Mouse (Mus musculus) heart, embryonic 16.5 days (tissue): ENCODE results near the gene Mrtfa. TPM values are rescaled to one million over a fixed set of nuclear protein-coding genes. Genes with fewer than 3 reads are reported as not detected.

Source experiments
- ATAC-seq: fragments of 200-750 bp; cut with Nextera tagmentation; replicated peaks from 2 replicates; pipeline ENCODE4 v1.8.0; 2017; ENCODE audit warnings: moderate number of reproducible peaks; ENCODE audit not compliant: insufficient read depth, low FRiP score; ENCODE audit errors: extremely low read depth
- H3K27ac ChIP-seq: fragments of 300-500 bp; sonication (generic); 2 replicates; pipeline ENCODE4 v1.5.1; 2014; ENCODE audit warnings: mild to moderate bottlenecking, low read length, control low read depth, moderate library complexity
- H3K27me3 ChIP-seq: fragments of 300-500 bp; sonication (generic); 2 replicates; pipeline ENCODE4 v1.6.1; 2014; ENCODE audit warnings: low read length, mixed read lengths; ENCODE audit not compliant: control insufficient read depth, insufficient read depth
- H3K36me3 ChIP-seq: fragments of 300-500 bp; sonication (generic); 2 replicates; pipeline ENCODE4 v1.6.1; 2014; ENCODE audit not compliant: control insufficient read depth, insufficient read depth
- H3K4me1 ChIP-seq: fragments of 300-500 bp; sonication (generic); 2 replicates; pipeline ENCODE4 v1.6.1; 2014; ENCODE audit warnings: low read length, mixed read lengths; ENCODE audit not compliant: control insufficient read depth, insufficient read depth
- H3K4me2 ChIP-seq: fragments of 300-500 bp; sonication (generic); 2 replicates; pipeline ENCODE4 v1.6.1; 2014; ENCODE audit warnings: low read depth, mild to moderate bottlenecking, control low read depth, low read length
- H3K4me3 ChIP-seq: fragments of 300-500 bp; sonication (generic); 2 replicates; pipeline ENCODE4 v1.5.1; 2014; ENCODE audit warnings: mild to moderate bottlenecking, control low read depth, low read length
- H3K9ac ChIP-seq: fragments of 300-500 bp; sonication (generic); 2 replicates; pipeline ENCODE4 v1.6.1; 2014; ENCODE audit warnings: low read length, control low read depth
- H3K9me3 ChIP-seq: fragments of 300-500 bp; sonication (generic); replicated peaks from 2 replicates; pipeline ENCODE4 v1.6.1; 2016; ENCODE audit warnings: low read length; ENCODE audit not compliant: control insufficient read depth
- WGBS: fragments of 180-500 bp; shearing (Covaris S2); extraction: QIAGEN DNeasy Blood & Tissue Kit; methylation state at CpG from one replicate; pipeline ENCODE4 v1.1.7; 2014; 5-methylcytosine and 5-hydroxymethylcytosine counted together
- polyA plus RNA-seq: library from polyadenylated mRNA; unstranded; fragments of >200 nt; fragmentation: Nextera tagmentation; extraction: Ambion mirVana; gene quantifications from 2 replicates; pipeline ENCODE4 v1.2.1, GENCODE M21; 2015

Mrtfa gene
- polyA plus RNA-seq, 1 experiment from 2014 or later: 14.1 TPM

DNA sequence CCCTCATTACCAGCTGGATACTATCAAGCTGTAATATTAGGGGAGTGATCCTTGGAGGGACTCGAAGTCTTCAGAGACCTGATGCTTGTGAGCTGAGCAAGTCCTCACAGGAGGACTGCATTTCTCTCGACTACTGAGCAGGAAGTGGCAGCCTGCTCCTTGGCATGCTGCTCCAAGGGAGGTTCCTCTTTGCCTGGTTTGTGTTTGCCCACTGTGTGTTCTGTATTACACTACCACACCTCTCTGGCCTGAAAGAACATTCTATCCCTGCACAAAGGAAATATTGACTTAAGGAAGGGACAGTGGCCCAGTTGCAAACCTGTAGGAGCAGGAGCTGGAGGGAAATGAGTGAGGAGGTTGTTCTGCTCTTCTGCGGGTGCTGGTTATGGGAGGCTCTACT is 200.8 kb downstream of the Mrtfa start:
- no peak overlapping the region for H3K9ac ChIP-seq
- 0 out of 2 replicates have a peak, but pooled peaks cover 2% of the 10 kb centered on the region for H3K36me3 ChIP-seq
- no peak overlapping the region for H3K27ac ChIP-seq
- no peaks in the 10 kb centered on the region for H3K9me3 ChIP-seq
- H3K4me3 ChIP-seq: no peak overlapping the region
- ATAC-seq: no peak
- H3K4me1 ChIP-seq: no peaks in the 10 kb centered on the region
- WGBS: 60% methylated on average over 3 of the region's 3 CpGs
- H3K27me3 ChIP-seq: no peaks in the 10 kb centered on the region
- no peak overlapping the region for H3K4me2 ChIP-seq

DNA sequence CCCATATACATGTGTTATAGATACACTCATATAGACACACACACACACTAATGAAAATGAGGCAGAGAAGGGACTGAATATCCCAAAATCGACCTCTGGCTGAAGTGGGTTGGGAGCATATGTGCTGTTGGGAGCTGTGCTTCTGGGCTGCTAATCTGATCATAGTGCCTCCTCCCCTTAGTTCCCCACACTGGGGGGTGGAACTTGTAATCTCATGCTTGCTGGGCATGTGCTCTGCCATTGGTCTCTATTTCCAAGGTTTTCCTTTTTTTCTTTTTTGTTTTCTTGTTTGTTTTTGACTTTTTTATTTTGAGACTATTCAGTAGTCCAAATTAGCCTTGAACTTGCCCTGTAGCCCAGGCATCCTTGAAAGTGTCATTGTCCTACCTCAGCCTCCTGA is 202.2 kb downstream of the Mrtfa start:
- ATAC-seq: no peak

DNA sequence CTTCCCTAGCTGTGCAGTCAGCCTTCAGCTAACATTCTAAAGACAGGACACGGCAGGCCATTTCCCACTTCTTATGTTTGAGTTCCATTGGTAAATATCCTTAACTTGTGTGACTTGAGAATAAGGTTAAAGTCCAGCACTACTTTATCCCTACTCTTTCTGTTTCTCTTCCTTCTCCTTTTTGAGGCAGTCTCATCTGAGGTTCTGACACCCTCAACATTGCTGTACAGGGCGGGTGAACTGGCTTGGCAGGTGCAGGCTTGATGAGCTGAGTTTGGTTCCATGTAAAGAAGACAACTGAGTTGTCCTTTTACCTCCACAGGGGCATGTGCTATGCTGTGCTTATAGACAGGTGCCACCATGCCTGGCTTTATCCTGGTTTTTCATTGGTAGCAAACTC is 207.3 kb downstream of the Mrtfa start:
- Histone ChIP-seq H3K27me3 (no peaks in the 10 kb centered on the region), H3K4me3 (no peak overlapping the region), H3K36me3 (no peaks in the 10 kb centered on the region), H3K4me1 (peaks cover 7% of the 10 kb centered on the region), H3K9ac (no peak overlapping the region), H3K4me2 (no peak overlapping the region), H3K27ac (no peak overlapping the region), H3K9me3 (no peaks in the 10 kb centered on the region)
- 87% methylated on average over 2 of the region's 2 CpGs for WGBS
- ATAC-seq: no peak

More for the DNA sequence above, 202.2 kb downstream of the Mrtfa start:
- H3K27me3 ChIP-seq: no peaks in the 10 kb centered on the region
- no peak overlapping the region for H3K9ac ChIP-seq
- no peak overlapping the region for H3K27ac ChIP-seq
- H3K9me3 ChIP-seq: no peaks in the 10 kb centered on the region
- H3K4me2 ChIP-seq: no peak overlapping the region
- H3K36me3 ChIP-seq: no peaks in the 10 kb centered on the region
- WGBS: 30% methylated on average over 1 of the region's 1 CpGs
- no peaks in the 10 kb centered on the region for H3K4me1 ChIP-seq
- no peak overlapping the region for H3K4me3 ChIP-seq

DNA sequence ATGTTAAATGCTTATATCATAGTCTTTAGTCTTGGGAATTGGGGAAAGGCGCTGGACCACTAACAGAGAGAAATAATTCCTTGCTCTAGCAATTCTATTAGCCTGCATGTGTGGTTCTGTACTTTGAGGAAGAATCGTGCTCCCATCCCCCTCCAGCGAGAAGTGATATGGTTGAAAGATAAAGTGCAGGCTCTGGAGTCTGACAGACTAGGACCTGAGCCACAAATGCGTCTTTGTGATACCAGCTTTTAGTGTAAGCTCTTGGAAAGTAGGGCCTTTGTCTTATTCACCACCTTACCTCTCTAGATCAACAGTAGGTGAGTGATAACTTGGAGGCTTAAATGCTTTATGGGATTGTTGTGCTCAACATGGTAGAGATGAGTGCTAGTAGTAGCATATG is 209.4 kb downstream of the Mrtfa start:
- H3K4me2 ChIP-seq: no peak overlapping the region
- H3K27me3 ChIP-seq: no peaks in the 10 kb centered on the region
- 55% methylated on average over 4 of the region's 4 CpGs for WGBS
- no peak overlapping the region for H3K9ac ChIP-seq
- H3K9me3 ChIP-seq: no peaks in the 10 kb centered on the region
- H3K4me3 ChIP-seq: no peak overlapping the region
- H3K4me1 ChIP-seq: peaks cover 12% of the 10 kb centered on the region
- no peaks in the 10 kb centered on the region for H3K36me3 ChIP-seq
- no peak for ATAC-seq
- no peak overlapping the region for H3K27ac ChIP-seq

DNA sequence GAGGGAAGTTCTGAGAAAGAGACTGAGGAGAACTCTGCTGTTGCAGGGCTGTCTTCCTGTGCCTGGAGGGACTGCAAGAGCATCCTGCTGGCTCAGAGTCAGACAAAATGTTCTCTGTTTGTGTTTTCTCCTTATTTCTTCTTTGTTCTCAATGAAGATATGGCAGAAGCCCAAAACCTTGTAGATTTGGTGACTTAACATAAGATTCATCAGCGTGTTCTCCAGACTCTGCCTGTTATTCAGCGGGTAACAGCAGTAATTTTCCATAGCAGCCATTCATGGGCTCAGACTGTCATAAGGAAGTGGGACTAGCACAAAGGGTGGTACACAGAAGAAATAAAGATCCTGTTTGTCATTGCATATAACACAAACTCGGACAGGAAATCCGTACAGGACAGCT is 210.9 kb downstream of the Mrtfa start:
- no peaks in the 10 kb centered on the region for H3K9me3 ChIP-seq
- peak overlapping the region; percentile 16; the same call in 1 of the 2 replicates for H3K27ac ChIP-seq
- H3K27me3 ChIP-seq: no peaks in the 10 kb centered on the region
- H3K4me3 ChIP-seq: no peak overlapping the region
- peaks cover 12% of the 10 kb centered on the region for H3K4me1 ChIP-seq
- H3K9ac ChIP-seq: no peak overlapping the region
- H3K4me2 ChIP-seq: no peak overlapping the region
- no peaks in the 10 kb centered on the region for H3K36me3 ChIP-seq
- 58% methylated on average over 4 of the region's 4 CpGs for WGBS
- ATAC-seq: no peak

- under 1% methylated on average over 67 of the region's 67 CpGs for WGBS
Observed at GRCm38 (mm10) chr15:80977620-80978334, 212.8 kb downstream of the Mrtfa start, which contains the start of gene Sgsm3. TSS of gene Sgsm3 (plus strand) at chr15:80977765.

DNA sequence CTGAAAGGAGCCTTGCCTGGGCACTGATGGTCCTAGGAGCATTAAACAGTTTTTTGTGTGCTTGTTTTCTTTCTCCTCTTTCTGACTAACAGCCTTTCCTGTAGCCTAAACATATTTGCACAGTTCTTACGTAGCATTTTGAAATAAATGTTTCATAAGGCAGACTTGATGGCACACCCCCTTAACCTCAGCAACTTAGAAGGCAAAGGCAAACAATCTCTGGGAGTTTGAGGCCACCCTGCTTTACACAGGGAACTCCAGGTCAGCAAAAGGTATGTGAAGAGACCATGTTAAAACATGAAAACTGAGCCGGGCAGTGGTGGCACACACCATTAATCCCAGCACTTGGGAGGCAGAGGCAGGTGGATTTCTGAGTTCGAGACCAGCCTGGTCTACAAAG is 214.9 kb downstream of the Mrtfa start:
- ATAC-seq: no peak
- Histone ChIP-seq H3K4me1 (peaks cover 11% of the 10 kb centered on the region), H3K4me3 (no peak overlapping the region), H3K36me3 (no peaks in the 10 kb centered on the region), H3K4me2 (no peak overlapping the region), H3K27ac (no peak overlapping the region), H3K9me3 (no peaks in the 10 kb centered on the region), H3K9ac (no peak overlapping the region), H3K27me3 (no peaks in the 10 kb centered on the region)
- WGBS: 76% methylated on average over 3 of the region's 3 CpGs

More at GRCm38 (mm10) chr15:80977620-80978334, 212.8 kb downstream of the Mrtfa start, which contains the start of gene Sgsm3:
- Histone ChIP-seq H3K27me3 (no peaks in the 10 kb centered on the region), H3K9ac (peak within 1 kb of the TSS; percentile 87), H3K9me3 (no peaks in the 10 kb centered on the region), H3K36me3 (no peaks in the 10 kb centered on the region), H3K4me3 (peak within 1 kb of the TSS; percentile 92), H3K4me2 (peak within 1 kb of the TSS; percentile 91), H3K4me1 (peaks cover 12% of the 10 kb centered on the region), H3K27ac (no peak within 1 kb of the TSS)
- ATAC-seq: peak; percentile 84

- Histone ChIP-seq H3K36me3 (peaks cover 4% of the 10 kb centered on the region), H3K27me3 (no peaks in the 10 kb centered on the region), H3K4me2 (no peak overlapping the region), H3K4me1 (peaks cover 11% of the 10 kb centered on the region), H3K27ac (no peak overlapping the region), H3K9ac (no peak overlapping the region), H3K9me3 (no peaks in the 10 kb centered on the region), H3K4me3 (no peak overlapping the region)
- 41% methylated on average over 5 of the region's 5 CpGs for WGBS
- ATAC-seq: no peak
Observed at GRCm38 (mm10) chr15:80974311-80974710, 216.2 kb downstream of the Mrtfa start.

DNA sequence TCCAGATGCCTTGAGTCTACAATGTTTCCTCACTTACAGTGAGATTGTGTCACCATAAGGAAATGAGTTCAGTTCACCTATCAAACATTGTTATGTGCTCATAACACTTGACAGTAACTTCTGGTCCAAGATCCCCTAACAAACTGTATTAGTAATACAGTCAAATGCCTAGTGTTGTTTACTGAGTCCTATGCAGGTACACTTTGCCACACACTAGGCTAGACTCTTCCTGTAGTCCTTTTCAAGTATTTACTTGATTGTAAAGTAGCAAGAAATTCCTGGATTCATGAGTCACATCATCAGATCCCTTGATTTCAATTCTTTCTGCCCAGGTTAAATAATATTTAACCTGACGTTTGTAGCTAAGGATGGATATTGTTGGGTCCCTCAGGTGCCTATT is 221.2 kb downstream of the Mrtfa start:
- Histone ChIP-seq H3K4me1 (no peaks in the 10 kb centered on the region), H3K27ac (no peak overlapping the region), H3K9me3 (no peaks in the 10 kb centered on the region), H3K4me3 (no peak overlapping the region), H3K27me3 (no peaks in the 10 kb centered on the region), H3K9ac (no peak overlapping the region), H3K4me2 (no peak overlapping the region), H3K36me3 (peaks cover 45% of the 10 kb centered on the region)
- 89% methylated on average over 1 of the region's 1 CpGs for WGBS
- ATAC-seq: no peak
